Mouse (Mus musculus): Measurements from ENCODE around the gene Stard3.
"Not testable (repeated sequence)": the region's sequence is repeated elsewhere in the genome, so short reads cannot be mapped to it uniquely, and the experiment has no call there.

The Stard3 gene

GRCm38 (mm10) chr11:98373244-98373643, 15.1 kb downstream of the Stard3 start:
- no peak for DNase-seq (ENCODE audit: low read depth, low spot score)

DNA sequence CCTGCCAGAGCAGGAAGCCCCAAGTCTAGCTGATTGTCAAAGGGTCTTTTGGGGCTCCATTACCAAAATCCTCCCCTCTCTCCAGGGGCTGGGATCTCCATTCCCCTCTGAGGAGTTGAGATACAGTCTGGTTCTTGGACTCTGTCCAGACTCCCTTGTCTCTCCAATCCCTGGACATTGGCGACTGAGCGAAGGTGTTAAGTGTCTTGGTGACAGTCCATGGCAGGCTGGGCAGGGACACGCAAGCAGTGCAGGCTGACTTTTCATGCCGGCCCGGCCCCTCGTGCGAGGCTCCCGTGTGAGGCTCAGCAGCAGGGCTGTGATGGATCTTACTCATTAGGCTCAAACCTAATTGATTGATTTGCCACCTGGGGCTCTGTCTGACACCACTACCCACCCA, 16.1 kb downstream of the Stard3 start:
- no peak for DNase-seq (ENCODE audit: low read depth, low spot score)

GRCm38 (mm10) chr11:98376756-98377155, 18.6 kb downstream of the Stard3 start:
- no peak for DNase-seq (ENCODE audit: low read depth, low spot score)

GRCm38 (mm10) chr11:98377787-98378186, 19.6 kb downstream of the Stard3 start:
- no peak for DNase-seq (ENCODE audit: low read depth, low spot score)

- DNase-seq (ENCODE audit: low read depth, low spot score) = no peak
Measured at GRCm38 (mm10) chr11:98379379-98379778, 21.2 kb downstream of the Stard3 start.

GRCm38 (mm10) chr11:98380106-98380505, 21.9 kb downstream of the Stard3 start:
- no peak for DNase-seq (ENCODE audit: low read depth, low spot score)

DNA sequence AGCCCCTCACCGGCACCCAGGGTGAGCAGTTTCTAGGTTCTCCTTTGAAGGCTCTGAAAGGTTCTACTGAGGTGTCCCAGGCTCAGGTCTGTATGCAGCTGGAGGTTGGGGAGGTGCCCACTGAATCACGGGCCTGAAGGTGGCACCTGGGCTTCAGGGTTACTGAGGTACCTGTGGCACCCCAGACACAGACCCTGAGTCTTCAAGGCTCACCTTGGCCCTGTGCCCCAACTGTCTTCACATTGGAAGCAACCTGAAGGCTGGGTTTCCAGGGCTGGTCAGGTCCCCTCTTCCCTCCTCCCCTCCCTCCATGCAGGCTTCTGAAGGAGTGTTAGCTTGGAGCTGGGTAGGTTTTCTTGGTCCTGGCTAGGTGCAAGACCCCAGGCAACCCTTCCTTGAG, 23.5 kb downstream of the Stard3 start:
- no peak for DNase-seq (ENCODE audit: low read depth, low spot score)

DNA sequence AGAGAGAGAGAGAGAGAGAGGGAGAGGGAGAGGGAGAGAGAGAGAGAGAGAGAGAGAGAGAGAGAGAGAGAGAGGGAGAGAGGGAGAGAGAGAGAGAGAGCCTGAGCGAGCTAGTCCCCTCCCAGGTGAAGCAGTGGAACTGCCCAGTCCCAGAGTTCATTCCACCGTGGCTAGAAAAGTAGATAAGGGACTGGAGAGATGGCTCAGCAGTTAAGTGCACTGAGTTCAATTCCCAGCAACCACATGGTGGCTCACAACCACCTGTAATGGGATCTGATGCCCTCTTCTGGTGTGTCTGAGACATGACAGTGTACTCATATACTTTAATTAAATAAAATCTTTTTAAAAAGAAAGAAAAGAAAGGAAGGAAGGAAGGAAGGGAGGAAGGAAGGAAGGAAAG, 24.2 kb downstream of the Stard3 start:
- not testable (repeated sequence) for DNase-seq (ENCODE audit: low read depth, low spot score)

DNA sequence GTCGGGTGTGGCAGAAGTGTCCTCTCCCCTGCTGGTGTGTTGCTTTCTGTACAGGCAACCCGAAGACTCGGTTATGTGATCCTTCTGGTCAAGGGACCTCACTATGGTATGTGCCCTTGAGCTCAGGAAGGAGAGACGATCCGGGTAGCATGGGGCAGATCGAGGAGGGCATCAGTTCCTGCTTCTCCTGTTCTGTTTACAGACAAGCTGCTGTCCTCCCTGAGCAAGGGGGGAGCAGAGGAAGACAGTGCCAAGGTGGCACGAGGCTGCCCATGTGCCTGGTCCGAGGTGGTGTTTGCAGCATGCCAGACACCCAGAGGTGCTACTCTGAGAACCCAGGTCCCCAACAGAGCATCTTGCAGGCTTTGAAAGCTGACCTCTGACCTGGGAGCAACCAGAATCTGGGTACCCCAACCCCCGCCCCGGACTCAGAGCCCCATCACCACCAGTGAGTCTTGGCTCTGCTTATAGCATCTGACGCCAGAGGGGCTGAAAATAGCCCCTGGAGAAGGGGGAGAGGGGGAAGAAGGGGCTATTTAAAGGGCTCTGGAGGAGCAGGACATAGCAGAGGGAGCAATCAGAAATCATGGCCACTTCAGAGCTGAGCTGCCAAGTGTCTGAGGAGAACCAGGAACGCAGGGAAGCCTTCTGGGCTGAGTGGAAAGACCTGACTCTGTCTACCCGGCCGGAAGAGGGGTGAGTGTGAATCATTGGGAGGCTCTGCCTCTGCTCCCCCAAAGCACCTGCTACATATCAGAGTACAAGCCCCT, 25.3 kb downstream of the Stard3 start, which contains the start of gene Tcap:
Gene Tcap, plus strand, starts transcription at position 551 of the 770 bp plus-strand sequence.
- no peak for DNase-seq (ENCODE audit: low read depth, low spot score)

DNA sequence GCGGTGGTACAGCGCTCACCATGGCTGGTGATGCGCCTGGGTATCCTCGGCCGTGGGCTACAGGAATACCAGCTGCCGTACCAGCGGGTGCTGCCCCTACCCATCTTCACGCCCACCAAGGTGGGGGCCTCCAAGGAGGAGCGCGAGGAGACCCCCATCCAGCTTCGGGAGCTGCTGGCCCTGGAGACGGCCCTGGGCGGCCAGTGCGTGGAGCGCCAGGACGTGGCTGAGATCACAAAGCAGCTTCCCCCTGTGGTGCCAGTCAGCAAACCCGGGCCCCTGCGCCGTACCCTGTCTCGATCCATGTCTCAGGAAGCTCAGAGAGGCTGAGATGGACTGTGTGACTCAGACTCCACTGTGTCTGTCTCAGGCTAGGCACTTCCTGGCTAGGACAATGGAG, 26.0 kb downstream of the Stard3 start:
- DNase-seq (ENCODE audit: low read depth, low spot score) = no peak

GRCm38 (mm10) chr11:98384721-98385637, 26.8 kb downstream of the Stard3 start:
- DNase-seq (ENCODE audit: low read depth, low spot score) = no peak

- no peak for DNase-seq (ENCODE audit: low read depth, low spot score)
Measured at GRCm38 (mm10) chr11:98385638-98386585, 27.7 kb downstream of the Stard3 start, which contains the start of gene Pnmt. Gene Pnmt (plus strand): TSS chr11:98386450.

DNA sequence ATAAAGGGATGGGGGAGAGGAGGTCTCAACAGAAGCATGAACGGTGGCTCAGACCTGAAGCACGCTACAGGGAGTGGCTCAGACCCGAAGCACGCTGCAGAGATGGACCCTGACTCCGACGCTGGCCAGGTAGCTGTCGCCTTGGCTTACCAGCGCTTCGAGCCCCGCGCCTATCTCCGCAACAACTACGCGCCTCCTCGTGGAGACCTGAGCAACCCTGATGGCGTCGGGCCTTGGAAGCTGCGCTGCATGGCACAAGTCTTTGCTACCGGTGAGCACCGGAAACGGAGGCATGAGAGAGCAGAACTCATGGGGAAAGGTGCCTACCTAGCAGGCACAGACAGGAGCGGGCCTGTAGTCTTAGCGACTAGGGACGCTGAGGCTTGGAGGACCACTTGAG, 28.4 kb downstream of the Stard3 start:
- DNase-seq (ENCODE audit: low read depth, low spot score) = no peak

GRCm38 (mm10) chr11:98387056-98387577, 28.9 kb downstream of the Stard3 start:
- DNase-seq (ENCODE audit: low read depth, low spot score) = no peak

- no peak for DNase-seq (ENCODE audit: low read depth, low spot score)
Measured at GRCm38 (mm10) chr11:98388282-98388681, 30.1 kb downstream of the Stard3 start.

DNA sequence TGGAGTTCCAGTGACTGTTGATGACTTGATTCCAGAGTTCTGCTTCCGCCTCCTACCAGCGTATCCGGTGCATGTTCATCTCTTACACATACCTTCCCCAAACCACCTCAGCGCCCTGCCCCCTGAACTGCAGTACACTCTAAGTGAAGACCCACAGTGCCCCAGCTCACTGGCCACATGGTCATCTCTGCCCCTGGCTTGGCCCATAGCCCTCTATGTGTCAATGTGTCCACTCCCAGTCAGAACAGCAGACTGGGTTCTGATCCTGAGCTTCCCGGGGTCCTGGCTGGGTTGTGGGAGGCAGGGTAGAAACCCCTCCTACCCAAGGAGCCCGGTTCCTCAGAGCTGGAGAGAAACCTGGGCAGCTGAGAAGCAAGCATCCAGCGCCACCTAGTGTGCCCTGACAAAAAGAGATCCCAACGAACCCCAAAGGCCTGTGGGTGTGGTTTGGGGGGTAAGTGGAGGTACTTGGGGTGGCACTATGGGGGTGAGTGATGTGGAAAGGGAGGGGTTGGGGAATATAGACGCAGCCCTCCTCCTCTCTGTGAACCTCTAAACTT, 31.1 kb downstream of the Stard3 start:
- peak; percentile 56 for DNase-seq (ENCODE audit: low read depth, low spot score)

- no peak for DNase-seq (ENCODE audit: low read depth, low spot score)
Measured at GRCm38 (mm10) chr11:98390141-98390540, 32.0 kb downstream of the Stard3 start.

DNA sequence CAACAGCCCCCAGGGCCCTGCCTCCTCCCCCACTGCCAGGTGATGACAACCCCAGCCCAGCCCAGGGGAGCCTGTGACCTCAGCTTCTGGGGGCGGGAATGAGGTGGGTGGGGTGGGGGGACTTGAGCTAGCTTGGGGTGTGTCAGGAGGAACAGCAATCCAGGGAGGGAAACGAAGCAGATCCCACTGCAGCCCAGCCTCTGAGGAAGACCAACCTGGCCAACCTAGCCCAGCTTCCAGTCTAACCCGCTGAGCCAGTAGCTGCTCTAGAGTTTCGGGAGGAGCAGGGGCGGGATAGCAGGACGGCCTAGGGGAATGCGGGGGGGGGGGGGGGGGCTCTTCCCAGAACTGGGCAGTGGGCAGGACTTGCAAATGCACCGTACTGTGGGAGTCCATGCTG, 33.9 kb downstream of the Stard3 start:
- no peak for DNase-seq (ENCODE audit: low read depth, low spot score)

- no peak for DNase-seq (ENCODE audit: low read depth, low spot score)
Measured at GRCm38 (mm10) chr11:98392645-98393044, 34.5 kb downstream of the Stard3 start.

- DNase-seq (ENCODE audit: low read depth, low spot score) = no peak
Measured at GRCm38 (mm10) chr11:98393317-98393716, 35.1 kb downstream of the Stard3 start.

DNA sequence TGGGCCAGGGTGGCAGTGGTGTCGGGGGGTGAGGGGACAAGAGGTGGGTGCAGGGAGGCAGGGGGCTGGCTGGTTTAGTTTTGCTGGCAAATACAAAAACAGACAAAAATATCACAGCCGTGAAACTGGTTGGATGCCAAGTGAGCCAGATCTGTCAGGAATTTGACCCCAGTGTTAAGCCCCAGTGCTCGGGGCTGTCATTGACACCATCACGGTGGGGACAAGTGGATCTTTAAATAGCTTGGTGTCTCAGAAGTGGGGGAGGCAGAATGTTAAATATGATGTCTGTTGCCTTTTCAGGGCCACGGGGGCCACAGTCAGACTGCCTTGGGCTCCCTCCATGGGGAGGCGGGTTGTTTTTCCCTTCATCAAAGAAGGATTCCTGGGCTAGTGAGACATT, 36.1 kb downstream of the Stard3 start:
- DNase-seq (ENCODE audit: low read depth, low spot score) = no peak

Measured in 3T3-L1 (cell line).